Mouse (Mus musculus) induced T-regulatory cell, adult 2 months (primary cell): ENCODE measurements around the gene 2310011J03Rik.

Source experiments
- DNase-seq: peaks from one replicate; pipeline ENCODE4 v3.0.0-alpha.2; 2012; ENCODE audit warnings: low read depth

Gene 2310011J03Rik

GRCm38 (mm10) chr10:80292251-80293146, 27.8 kb downstream of the 2310011J03Rik start, which contains the start of gene Rps15:
Gene Rps15 (plus strand): TSS chr10:80292453.
- DNase-seq = peak; percentile 98

GRCm38 (mm10) chr10:80288657-80289056, 31.7 kb downstream of the 2310011J03Rik start:
- no peak for DNase-seq

- DNase-seq = no peak
Measured at GRCm38 (mm10) chr10:80288097-80288496, 32.2 kb downstream of the 2310011J03Rik start.

GRCm38 (mm10) chr10:80285222-80286070, 34.9 kb downstream of the 2310011J03Rik start:
- DNase-seq = no peak

- no peak for DNase-seq
Measured at GRCm38 (mm10) chr10:80282481-80283441, 37.6 kb downstream of the 2310011J03Rik start.

- no peak for DNase-seq
Measured at GRCm38 (mm10) chr10:80281921-80282371, 38.4 kb downstream of the 2310011J03Rik start.

- no peak for DNase-seq
Measured at GRCm38 (mm10) chr10:80281304-80281703, 39.0 kb downstream of the 2310011J03Rik start.

GRCm38 (mm10) chr10:80279273-80279672, 41.1 kb downstream of the 2310011J03Rik start:
- DNase-seq = no peak

- DNase-seq = no peak
Measured at GRCm38 (mm10) chr10:80278390-80278789, 41.9 kb downstream of the 2310011J03Rik start.

GRCm38 (mm10) chr10:80276238-80276637, 44.1 kb downstream of the 2310011J03Rik start:
- DNase-seq = no peak

GRCm38 (mm10) chr10:80273847-80274246, 46.5 kb downstream of the 2310011J03Rik start:
- DNase-seq = no peak

- DNase-seq = no peak
Measured at GRCm38 (mm10) chr10:80271870-80272585, 48.3 kb downstream of the 2310011J03Rik start.

- DNase-seq = peak; percentile 45
Measured at GRCm38 (mm10) chr10:80271186-80271843, 49.0 kb downstream of the 2310011J03Rik start.

- DNase-seq = no peak
Measured at GRCm38 (mm10) chr10:80270734-80271181, 49.6 kb downstream of the 2310011J03Rik start.

- DNase-seq = no peak
Measured at GRCm38 (mm10) chr10:80270099-80270498, 50.2 kb downstream of the 2310011J03Rik start.
